Mouse (Mus musculus): ENCODE data around the gene Smg5. TPM values are rescaled to one million over a fixed set of nuclear protein-coding genes. Genes with fewer than 3 reads are reported as not detected.

The Smg5 gene
- polyA plus RNA-seq, 1 experiment from 2014 or later: 33.6 TPM

GRCm38 (mm10) chr3:88411681-88412080, 75.6 kb downstream of the Smg5 start:
- Histone ChIP-seq H3K4me1 (ENCODE audit: control insufficient read depth, insufficient read depth, low read length) (peaks cover 12% of the 10 kb centered on the region), H3K27ac (replicated peaks; ENCODE audit: low read depth, low read length) (no peak overlapping the region), H3K27me3 (replicated peaks; ENCODE audit: control insufficient read depth, insufficient read depth, low read length) (no peaks in the 10 kb centered on the region), H3K9me3 (ENCODE audit: control insufficient read depth, low read length) (no peaks in the 10 kb centered on the region), H3K4me3 (ENCODE audit: low read depth, low read length) (no peak overlapping the region), H3K4me2 (ENCODE audit: low read depth, low read length) (no peak overlapping the region), H3K9ac (ENCODE audit: low read depth, low read length) (no peak overlapping the region), H3K36me3 (ENCODE audit: control insufficient read depth, insufficient read depth, low read length) (peaks cover 50% of the 10 kb centered on the region)
- ATAC-seq (ENCODE audit: low read depth) (no peak), DNase-seq (ENCODE audit: low spot score) (no peak)
- 92% methylated on average over 4 of the region's 4 CpGs for WGBS

Other genes with a start within 250 kb of the Smg5 start
- gene Mef2d, start 193.9 kb upstream of the Smg5 start, polyA plus RNA-seq (2014; fragmentation: Nextera tagmentation; extraction: Ambion mirVana): 36.8 and 41.7 TPM in 2 replicates
- gene Rhbg, start 81.6 kb upstream of the Smg5 start, polyA plus RNA-seq (2014; fragmentation: Nextera tagmentation; extraction: Ambion mirVana): 4.1 and 7.6 TPM in 2 replicates
- not detected in 2 replicates for gene Gm38392, start 49.0 kb upstream of the Smg5 start, polyA plus RNA-seq (2014; fragmentation: Nextera tagmentation; extraction: Ambion mirVana)
- 9.8 and 11.1 TPM in 2 replicates for gene Tsacc, start 39.3 kb upstream of the Smg5 start, polyA plus RNA-seq (2014; fragmentation: Nextera tagmentation; extraction: Ambion mirVana)
- gene Cct3, start 39.1 kb upstream of the Smg5 start, polyA plus RNA-seq (2014; fragmentation: Nextera tagmentation; extraction: Ambion mirVana): 492 and 493 TPM in 2 replicates
- 127 and 131 TPM in 2 replicates for gene Glmp, start 11.2 kb upstream of the Smg5 start, polyA plus RNA-seq (2014; fragmentation: Nextera tagmentation; extraction: Ambion mirVana)
- 9.9 and 12.7 TPM in 2 replicates for gene Tmem79, start 112 bp upstream of the Smg5 start, polyA plus RNA-seq (2014; fragmentation: Nextera tagmentation; extraction: Ambion mirVana)
- 7.3 and 9.2 TPM in 2 replicates for gene Paqr6, start 28.3 kb downstream of the Smg5 start, polyA plus RNA-seq (2014; fragmentation: Nextera tagmentation; extraction: Ambion mirVana)
- gene Bglap3, start 36.5 kb downstream of the Smg5 start, polyA plus RNA-seq (2014; fragmentation: Nextera tagmentation; extraction: Ambion mirVana): 1.5 and 4.6 TPM in 2 replicates
- 6.5 and 27.0 TPM in 2 replicates for gene Bglap2, start 42.4 kb downstream of the Smg5 start, polyA plus RNA-seq (2014; fragmentation: Nextera tagmentation; extraction: Ambion mirVana)
- 7.9 and 33.0 TPM in 2 replicates for gene Bglap, start 48.2 kb downstream of the Smg5 start, polyA plus RNA-seq (2014; fragmentation: Nextera tagmentation; extraction: Ambion mirVana)
- gene Pmf1, start 74.1 kb downstream of the Smg5 start, polyA plus RNA-seq (2014; fragmentation: Nextera tagmentation; extraction: Ambion mirVana): 87.0 and 99.7 TPM in 2 replicates
- gene Slc25a44, start 88.9 kb downstream of the Smg5 start, polyA plus RNA-seq (2014; fragmentation: Nextera tagmentation; extraction: Ambion mirVana): 18.1 and 21.4 TPM in 2 replicates
- gene Sema4a, start 124.9 kb downstream of the Smg5 start, polyA plus RNA-seq (2014; fragmentation: Nextera tagmentation; extraction: Ambion mirVana): 9.5 and 10.1 TPM in 2 replicates
- 426 and 482 TPM in 2 replicates for gene Lmna, start 173.7 kb downstream of the Smg5 start, polyA plus RNA-seq (2014; fragmentation: Nextera tagmentation; extraction: Ambion mirVana)
- gene Mex3a, start 196.1 kb downstream of the Smg5 start, polyA plus RNA-seq (2014; fragmentation: Nextera tagmentation; extraction: Ambion mirVana): 21.5 and 24.7 TPM in 2 replicates
- gene Rab25, start 212.0 kb downstream of the Smg5 start, polyA plus RNA-seq (2014; fragmentation: Nextera tagmentation; extraction: Ambion mirVana): 33.8 and 38.0 TPM in 2 replicates
- 97.9 and 107 TPM in 2 replicates for gene Lamtor2, start 216.8 kb downstream of the Smg5 start, polyA plus RNA-seq (2014; fragmentation: Nextera tagmentation; extraction: Ambion mirVana)
- gene Ubqln4, start 217.5 kb downstream of the Smg5 start, polyA plus RNA-seq (2014; fragmentation: Nextera tagmentation; extraction: Ambion mirVana): 46.3 and 50.0 TPM in 2 replicates
- gene Ssr2, start 239.6 kb downstream of the Smg5 start, polyA plus RNA-seq (2014; fragmentation: Nextera tagmentation; extraction: Ambion mirVana): 289 and 337 TPM in 2 replicates